Mouse (Mus musculus): Measurements from ENCODE around the gene 1600014C10Rik. TPM values are rescaled to one million over a fixed set of nuclear protein-coding genes. Genes with fewer than 3 reads are reported as not detected.

The 1600014C10Rik gene
- polyA plus RNA-seq (2017; shearing (Covaris generic)), result 32.1 TPM

DNA sequence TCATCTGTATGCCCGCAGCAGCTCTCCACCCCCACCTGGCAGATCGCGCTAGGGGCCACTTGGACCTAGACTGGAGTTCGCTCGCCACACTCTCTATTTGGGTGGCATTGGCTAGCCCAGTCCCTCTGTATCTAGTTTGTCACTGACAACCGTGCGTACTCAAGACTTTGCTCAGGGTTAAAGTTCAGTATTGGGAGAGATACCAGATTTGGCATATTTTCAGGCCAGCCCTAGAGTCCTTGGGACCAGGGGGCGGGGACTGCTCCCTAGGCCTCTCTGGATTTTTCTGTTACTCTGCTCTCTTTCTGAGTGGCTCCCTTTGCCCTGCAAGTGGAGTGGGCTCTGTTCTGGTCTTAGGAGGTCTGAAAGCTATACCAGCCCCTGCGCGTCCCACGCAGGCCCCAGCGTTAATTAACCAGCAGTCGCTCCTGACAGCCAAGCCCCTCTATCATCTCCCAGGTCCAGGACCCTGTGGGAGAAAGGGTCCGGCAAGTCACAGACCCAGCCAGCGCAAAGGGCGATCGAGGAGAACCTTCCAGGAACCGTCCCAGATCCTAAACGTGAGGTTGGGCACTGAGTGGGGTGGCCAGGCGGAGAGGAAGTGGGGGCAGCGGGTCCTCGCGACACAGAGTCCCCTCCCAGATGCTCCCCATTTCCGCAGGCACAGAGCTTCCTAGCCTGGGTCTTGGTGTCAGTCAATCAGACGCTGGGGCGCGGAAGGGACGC lies at the start of gene 1600014C10Rik:
Gene 1600014C10Rik, plus strand, starts transcription at position 256 of the 726 bp plus-strand sequence.

DNA sequence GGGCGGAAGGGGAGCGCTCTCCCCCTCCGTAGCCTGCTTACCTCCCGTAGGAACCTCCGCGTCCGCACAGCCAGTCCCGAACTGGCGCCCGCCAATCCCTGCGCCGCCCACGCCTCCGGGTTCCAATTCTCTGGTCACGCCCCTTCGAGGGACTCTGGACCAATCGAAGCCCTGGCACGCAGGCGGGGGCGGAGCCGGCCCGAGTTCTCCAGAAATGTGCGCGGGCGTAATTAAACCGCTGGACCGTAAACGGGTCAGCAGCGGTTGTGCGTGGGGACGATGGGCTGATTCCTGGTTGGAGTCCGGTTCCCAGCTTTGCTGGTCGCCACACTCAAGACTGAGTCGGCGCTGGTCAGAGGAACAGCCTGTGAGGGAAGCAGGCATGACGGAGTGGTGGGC lies 44.9 kb downstream of the 1600014C10Rik start, which contains the start of gene Plekhf1:
Gene Plekhf1, minus strand, starts transcription at position 117 of the 399 bp plus-strand sequence.

Other genes with a start within 250 kb of the 1600014C10Rik start
- gene Uri1, start 159.7 kb upstream of the 1600014C10Rik start, polyA plus RNA-seq (2017; shearing (Covaris generic)), result 67.4 TPM
- gene Ccne1, start 75.7 kb upstream of the 1600014C10Rik start, polyA plus RNA-seq (2017; shearing (Covaris generic)), result 3.2 TPM
- not detected for gene Plekhf1, start 44.8 kb downstream of the 1600014C10Rik start, polyA plus RNA-seq (2017; shearing (Covaris generic))
- 32.5 TPM for gene Pop4, start 88.2 kb downstream of the 1600014C10Rik start, polyA plus RNA-seq (2017; shearing (Covaris generic))